Mouse (Mus musculus): ENCODE measurements around the gene Il17rc. TPM values are rescaled to one million over a fixed set of nuclear protein-coding genes. Genes with fewer than 3 reads are reported as not detected.

Il17rc gene
- total RNA-seq, 2 experiments from 2014 or later = 9.5 to 11.0 TPM

Small RNA genes within 50 kb of the gene (microRNA-seq; reads per million reads assigned to microRNA genes)
- gene Gm23365 (not detected), gene Gm24387 (not detected)

Other genes starting within 250 kb of the Il17rc start
- 10 to 100 TPM; 15.5 to 16.9 TPM for gene Mtmr14, start 233.6 kb upstream of the Il17rc start, total RNA-seq (2021)
- under 1 TPM in 1 of 2 experiments, not detected in 1; 0.36 TPM for gene Cpne9, start 189.1 kb upstream of the Il17rc start, total RNA-seq (2021)
- 10 to 100 TPM; 20.9 to 25.5 TPM for gene Brpf1, start 164.3 kb upstream of the Il17rc start, total RNA-seq (2021)
- 10 to 100 TPM in 1 of 2 experiments, 1 to 10 TPM in 1; 7.8 to 10.1 TPM for gene Ogg1, start 144.5 kb upstream of the Il17rc start, total RNA-seq (2021)
- 10 to 100 TPM; 47.5 to 49.5 TPM for gene Camk1, start 127.4 kb upstream of the Il17rc start, total RNA-seq (2021)
- gene Tada3, start 93.5 kb upstream of the Il17rc start, total RNA-seq (2021) = 10 to 100 TPM; 30.0 to 32.3 TPM
- gene Arpc4, start 93.3 kb upstream of the Il17rc start, total RNA-seq (2021) = 100 to 1,000 TPM; 130 to 134 TPM
- gene Ttll3, start 82.2 kb upstream of the Il17rc start, total RNA-seq (2021) = 1 to 10 TPM; 3.4 to 4.6 TPM
- gene Rpusd3, start 52.1 kb upstream of the Il17rc start, total RNA-seq (2021) = 10 to 100 TPM; 12.0 to 12.2 TPM
- 10 to 100 TPM; 12.4 to 25.1 TPM for gene Cidec, start 35.7 kb upstream of the Il17rc start, total RNA-seq (2021)
- gene Jagn1, start 28.9 kb upstream of the Il17rc start, total RNA-seq (2021) = 10 to 100 TPM; 34.7 to 39.8 TPM
- under 1 TPM; 0.52 to 0.88 TPM for gene Il17re, start 12.9 kb upstream of the Il17rc start, total RNA-seq (2021)
- 10 to 100 TPM; 38.7 to 45.2 TPM for gene Creld1, start 11.9 kb downstream of the Il17rc start, total RNA-seq (2021)
- under 1 TPM; 0.13 to 0.15 TPM for gene Prrt3, start 30.5 kb downstream of the Il17rc start, total RNA-seq (2021)
- 10 to 100 TPM; 50.9 to 54.5 TPM for gene Emc3, start 60.2 kb downstream of the Il17rc start, total RNA-seq (2021)
- 1 to 10 TPM; 4.8 to 5.3 TPM for gene Fancd2, start 60.3 kb downstream of the Il17rc start, total RNA-seq (2021)
- not detected for gene Fancd2os, start 129.3 kb downstream of the Il17rc start, total RNA-seq (2021)
- 10 to 100 TPM; 96.6 to 98.6 TPM for gene Brk1, start 133.3 kb downstream of the Il17rc start, total RNA-seq (2021)
- gene Vhl, start 152.5 kb downstream of the Il17rc start, total RNA-seq (2021) = 10 to 100 TPM; 16.1 to 20.1 TPM
- 10 to 100 TPM in 1 of 2 experiments, 1 to 10 TPM in 1; 9.5 to 10.7 TPM for gene Irak2, start 167.0 kb downstream of the Il17rc start, total RNA-seq (2021)
- 10 to 100 TPM; 39.9 to 45.0 TPM for gene Tatdn2, start 225.6 kb downstream of the Il17rc start, total RNA-seq (2021)
- gene Ghrl, start 248.5 kb downstream of the Il17rc start, total RNA-seq (2021) = not detected